Mouse (Mus musculus): ENCODE results near the gene Sdccag8. TPM values are rescaled to one million over a fixed set of nuclear protein-coding genes. Genes with fewer than 3 reads are reported as not detected.
"Not testable (repeated sequence)": the region's sequence is repeated elsewhere in the genome, so short reads cannot be mapped to it uniquely, and the experiment has no call there.

Sdccag8 gene
- total RNA-seq, 2 experiments from 2014 or later, result 8.9 to 12.9 TPM

DNA sequence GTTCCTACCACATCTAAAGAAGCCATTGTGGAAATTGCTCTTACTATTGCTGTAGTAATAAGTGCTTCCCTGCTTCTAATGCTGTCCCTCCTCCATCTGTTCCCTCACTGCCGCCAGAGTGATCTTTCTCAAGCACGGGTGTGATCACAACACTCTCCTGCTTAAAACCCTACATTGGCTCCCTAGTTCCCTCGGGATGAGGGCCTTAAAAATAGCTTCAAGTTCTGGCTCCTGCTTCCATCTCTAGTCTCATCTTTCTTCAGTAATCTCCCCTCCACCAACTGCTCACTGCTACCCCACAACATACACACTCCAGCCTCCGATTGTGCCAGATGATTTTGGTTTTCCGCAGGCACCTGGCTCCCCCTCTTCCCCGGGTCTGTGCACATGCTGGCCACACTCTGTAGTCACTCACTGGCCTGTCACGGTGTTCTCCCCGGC lies 125.5 kb downstream of the Sdccag8 start:
- DNase-seq (ENCODE audit: low spot score in 2 of 2), result no peak

DNA sequence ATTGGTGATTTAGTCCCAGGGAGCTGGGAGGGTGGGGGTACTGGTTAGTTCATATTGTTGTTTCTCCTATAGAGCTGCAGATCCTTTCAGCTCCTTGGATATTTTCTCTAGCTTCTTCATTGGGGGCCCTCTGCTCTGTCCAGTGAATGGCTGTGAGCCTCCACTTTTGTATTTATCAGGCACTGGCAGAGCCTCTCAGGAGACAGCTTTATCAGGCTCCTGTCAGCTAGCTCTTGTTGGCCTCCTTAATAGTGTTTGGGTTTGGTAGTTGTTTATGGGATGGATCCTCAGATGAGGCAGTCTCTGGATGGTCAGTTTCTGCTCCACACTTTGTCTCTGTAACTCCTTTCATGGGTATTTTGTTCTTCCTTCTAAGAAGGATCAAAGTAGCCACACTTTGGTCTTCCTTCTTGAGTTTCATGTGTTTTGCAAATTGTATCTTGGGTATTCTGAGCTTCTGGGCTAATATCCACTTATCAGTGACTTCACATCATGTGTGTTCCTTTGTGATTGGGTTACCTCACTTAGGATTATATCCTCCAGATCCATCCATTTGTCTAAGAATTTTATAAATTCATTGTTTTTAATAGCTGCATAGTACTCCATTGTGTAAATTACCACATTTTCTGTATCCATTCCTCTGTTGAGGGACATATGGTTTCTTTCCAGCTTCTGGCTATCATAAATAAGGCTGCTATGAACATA lies 127.0 kb downstream of the Sdccag8 start:
- not testable (repeated sequence) for DNase-seq (ENCODE audit: low spot score in 2 of 2)

DNA sequence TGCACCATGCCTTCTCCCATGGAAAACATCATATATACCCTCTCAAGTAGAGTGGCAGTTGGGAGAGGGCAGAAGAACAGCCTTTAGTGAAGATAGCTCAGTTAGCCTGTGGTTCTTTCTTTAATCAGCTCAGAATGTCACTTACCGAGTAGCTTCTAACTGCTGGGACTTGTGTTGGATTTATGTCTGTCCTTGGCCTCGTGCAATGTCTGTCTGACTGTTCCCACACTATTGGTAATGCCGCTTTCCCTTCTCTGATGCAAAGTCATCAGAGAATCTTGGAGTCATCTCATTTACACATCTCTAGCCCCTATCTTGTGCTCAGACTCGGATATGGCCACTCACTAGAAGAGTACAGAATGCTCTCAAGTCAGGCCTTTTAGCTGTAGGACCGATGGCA lies 128.7 kb downstream of the Sdccag8 start:
- DNase-seq (ENCODE audit: low spot score in 2 of 2), result no peak

DNA sequence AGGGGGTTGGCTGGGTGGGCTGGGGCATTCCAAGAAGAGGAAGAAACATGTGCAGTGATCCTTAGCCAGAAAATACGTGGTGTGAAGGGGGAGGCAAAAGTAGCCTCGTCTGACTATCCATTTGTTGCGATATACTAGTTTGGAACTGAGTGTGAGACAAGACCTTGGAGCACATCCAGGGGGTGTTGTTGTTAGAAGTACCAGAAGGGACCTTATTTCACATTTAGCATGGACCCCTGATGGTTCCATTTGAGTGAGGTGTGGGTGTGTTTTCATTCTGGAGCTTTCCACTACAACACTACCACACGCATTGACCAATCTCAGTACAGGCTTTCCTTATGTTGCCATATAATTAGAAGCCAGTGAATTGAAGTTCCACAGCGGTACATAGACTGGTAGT lies 129.5 kb downstream of the Sdccag8 start:
- no peak for DNase-seq (ENCODE audit: low spot score in 2 of 2)

DNA sequence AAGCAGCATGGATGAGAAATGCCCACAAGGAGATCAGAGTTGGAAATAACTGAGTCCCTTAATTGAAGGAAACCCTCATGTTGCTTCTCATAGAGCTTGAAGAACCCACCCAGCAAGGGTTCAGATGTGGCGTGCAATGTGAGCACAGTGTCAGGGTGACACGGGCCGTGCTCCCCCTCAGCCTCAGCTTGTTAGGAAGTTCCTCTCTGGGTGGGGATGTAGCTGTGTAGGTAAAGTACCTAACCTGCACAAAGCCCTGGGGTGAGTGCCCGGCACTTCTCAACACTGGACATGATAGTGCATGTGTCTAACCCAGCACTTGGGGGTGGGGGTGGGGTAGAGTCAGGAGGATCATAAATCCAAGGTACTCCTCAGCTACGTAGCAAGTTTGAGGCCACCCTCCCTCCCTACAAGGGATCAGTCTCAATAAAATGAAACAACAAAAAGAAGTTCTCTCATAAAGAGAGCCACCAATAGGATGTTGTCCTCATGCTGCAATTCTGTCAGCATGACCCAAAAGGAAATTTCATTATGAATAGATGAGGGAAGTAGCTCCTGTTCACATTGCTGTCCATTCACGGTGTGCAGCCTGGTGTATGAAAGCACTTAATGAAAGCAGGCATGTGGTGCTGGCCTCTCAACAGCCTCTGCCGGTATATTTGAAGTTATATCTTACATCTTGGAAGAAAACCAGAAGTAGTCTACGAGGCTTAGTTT lies 130.2 kb downstream of the Sdccag8 start:
- no peak for DNase-seq (ENCODE audit: low spot score in 2 of 2)

DNA sequence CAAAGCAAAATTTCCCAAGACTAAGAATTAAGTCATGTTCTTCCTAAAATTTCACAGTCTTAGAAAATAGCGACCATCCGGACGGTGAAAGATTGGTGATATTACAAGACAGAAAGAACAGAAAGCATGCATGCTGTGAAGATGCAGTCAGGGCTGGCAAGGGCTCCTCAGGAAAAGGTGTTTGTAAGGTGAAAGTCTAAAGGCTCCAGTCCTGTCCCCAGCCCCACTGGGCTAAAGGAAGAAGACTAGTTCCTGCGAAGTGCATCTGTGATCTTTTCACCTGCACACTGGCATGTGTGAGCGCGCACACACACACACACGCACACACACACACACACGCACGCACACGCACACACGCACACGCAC lies 130.7 kb downstream of the Sdccag8 start:
- DNase-seq (ENCODE audit: low spot score in 2 of 2), result no peak

DNA sequence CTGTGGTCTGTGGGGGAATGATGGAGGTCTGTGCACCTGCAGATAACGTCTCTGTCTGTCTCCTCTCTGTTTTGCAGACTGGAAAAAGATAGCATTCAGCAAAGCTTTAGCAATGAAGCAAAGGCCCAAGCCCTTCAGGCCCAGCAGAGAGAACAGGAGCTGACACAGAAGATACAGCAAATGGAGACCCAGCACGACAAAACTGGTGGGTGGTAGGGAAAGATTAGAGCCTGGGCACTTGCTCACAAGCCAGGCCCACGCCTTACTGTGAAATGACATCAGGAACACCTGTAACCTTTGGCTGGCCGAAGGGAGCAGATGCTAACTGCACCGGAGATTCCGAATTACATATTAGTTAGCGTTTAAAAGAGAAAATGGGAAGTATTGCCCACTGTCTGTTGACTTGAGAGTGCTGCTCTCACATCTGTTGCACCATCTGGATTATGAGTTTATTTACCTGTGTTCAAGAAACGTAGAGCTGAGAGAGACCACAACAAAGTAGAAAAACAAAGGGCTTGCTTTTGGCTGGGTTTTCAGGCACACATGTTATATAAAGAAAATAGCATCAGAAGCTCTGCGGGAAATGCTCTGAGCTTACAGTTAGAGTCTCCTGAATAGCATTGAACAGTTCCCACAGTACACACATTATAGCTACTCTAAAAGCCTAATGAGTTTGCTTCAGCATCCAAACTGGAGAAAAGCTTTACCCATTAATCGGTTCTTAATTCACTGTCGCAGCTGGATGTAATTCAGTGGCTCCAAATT lies 131.8 kb downstream of the Sdccag8 start:
- no peak for DNase-seq (ENCODE audit: low spot score in 2 of 2)

DNA sequence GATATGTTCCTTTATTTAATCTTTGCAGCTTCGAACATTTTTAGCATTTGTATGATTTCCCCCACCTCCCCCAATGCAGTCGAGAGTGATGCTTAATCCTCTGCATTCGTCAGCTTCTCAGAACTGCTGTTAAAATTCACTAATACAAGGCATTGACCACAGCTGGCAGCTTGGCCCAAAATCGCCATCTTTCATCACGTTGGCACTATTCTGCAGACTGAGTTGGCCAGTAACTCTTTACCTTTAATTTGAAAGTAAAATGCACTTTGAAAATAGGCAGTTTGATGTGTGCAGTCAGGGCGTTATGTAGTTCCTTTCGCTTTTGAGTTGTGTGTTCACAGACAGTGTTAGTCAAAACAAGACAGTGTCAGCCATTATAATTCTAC lies 132.3 kb downstream of the Sdccag8 start:
- DNase-seq (ENCODE audit: low spot score in 2 of 2), result no peak

DNA sequence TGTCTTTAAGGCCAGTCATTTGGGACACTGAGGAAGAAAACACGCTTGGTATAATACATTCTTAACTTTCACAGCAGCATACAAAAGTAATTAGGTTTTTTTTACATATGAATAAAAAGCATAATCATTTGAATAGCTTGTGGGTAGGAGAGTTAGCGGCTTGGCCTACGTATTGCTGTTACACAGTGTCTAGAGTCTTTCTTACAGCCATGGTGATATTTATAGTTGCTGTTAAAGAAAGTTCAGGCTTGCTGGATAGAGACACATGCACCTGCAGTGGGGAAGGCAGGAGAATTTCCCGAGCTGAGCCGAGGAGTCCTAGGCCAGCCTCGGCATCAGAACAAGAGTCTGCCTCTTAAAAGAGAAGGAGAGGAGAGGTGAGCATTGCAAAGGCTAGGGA lies 134.4 kb downstream of the Sdccag8 start:
- no peak for DNase-seq (ENCODE audit: low spot score in 2 of 2)

DNA sequence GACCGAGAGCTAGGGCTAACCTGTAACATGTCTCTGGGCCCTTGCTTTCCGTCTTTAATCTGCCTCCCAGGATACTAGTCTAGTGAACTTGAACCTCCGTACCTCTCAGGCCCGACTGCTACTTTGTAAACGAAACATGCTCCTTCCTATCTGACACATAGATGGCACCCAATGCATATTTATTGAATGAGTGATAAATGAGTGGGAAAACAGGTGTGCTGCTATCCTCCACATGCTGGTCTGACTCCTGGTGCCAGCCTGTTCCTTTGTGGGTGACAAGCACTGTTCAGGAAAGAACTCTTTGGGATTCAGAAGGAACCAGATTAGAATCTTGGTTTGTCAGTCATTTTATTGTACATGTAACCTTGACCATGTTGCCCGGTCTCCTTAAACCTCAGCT lies 134.9 kb downstream of the Sdccag8 start:
- DNase-seq (ENCODE audit: low spot score in 2 of 2), result no peak

DNA sequence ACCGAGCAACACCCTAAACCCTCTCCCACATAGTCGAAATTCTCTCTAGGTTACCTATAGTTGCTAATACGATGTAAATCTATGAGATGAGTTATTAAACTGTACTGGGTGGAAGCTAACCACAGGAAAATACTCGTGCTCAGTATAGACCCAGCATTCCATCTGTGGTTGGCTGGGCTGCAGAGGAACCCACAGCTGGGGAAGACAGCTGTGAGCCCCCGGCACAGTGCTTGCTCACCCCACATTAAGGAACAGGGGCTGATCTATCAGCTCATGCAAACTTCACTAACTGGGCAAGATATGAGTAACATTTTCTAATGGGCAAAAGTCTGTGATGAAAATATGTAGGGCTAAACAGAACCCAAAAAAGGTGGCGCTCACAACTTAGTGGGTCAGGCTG lies 135.6 kb downstream of the Sdccag8 start:
- DNase-seq (ENCODE audit: low spot score in 2 of 2), result no peak

DNA sequence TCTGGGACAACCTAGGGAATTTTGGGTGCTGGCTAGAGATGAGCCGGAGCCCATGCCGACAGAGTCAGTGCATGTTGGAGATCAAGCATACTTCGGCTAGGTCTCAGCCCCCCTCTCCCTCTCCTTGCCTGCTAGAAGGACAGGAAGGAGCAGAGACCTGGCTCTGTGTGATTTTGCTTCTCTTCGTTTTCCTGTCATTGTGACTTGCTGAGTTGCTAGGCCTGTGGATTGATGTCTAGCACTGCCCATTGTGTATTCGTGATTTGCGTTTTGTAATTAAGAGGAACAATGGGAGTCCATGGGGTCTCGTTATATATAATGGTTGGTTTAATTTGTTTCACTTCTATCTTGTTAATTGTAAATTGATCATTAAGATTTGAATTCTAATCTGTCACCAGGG lies 137.4 kb downstream of the Sdccag8 start:
- no peak for DNase-seq (ENCODE audit: low spot score in 2 of 2)

DNA sequence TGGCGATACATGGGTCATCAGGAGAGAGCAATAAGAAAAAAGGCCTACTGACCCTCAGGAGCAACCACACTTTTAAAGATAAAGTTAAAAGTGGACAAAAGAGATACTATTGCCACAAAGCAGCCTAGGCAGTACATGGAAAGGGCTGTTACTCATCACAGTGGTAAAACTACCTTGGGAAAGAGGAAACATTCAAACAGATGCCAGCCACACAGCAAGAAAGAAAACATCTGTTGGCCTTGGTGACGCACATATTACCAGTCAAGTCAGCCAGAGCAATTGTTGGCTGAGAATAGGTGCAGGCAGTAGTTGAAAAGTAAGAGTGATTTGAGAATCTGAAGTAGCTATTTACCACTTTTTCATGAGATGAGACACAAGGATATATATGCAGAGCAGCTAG lies 143.9 kb downstream of the Sdccag8 start:
- DNase-seq (ENCODE audit: low spot score in 2 of 2), result no peak

DNA sequence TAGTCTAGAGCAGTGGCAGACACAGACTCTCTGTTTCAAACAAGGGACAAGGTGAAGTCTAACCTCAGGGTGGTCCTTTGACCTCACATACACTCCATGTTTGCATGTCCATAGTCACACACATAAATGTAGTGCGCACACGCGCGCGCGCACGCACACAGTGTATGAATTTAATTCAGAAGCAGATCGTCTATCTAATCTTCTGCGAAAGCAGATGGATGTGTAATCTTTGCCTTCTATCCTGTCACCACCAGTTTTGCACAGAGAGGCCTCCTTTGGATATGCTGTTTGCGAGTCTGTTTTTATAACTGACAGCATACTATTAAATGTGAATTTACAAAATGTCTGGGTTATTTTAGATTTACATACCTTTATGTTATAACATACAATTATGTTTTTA lies 147.3 kb downstream of the Sdccag8 start:
- DNase-seq (ENCODE audit: low spot score in 2 of 2), result no peak

DNA sequence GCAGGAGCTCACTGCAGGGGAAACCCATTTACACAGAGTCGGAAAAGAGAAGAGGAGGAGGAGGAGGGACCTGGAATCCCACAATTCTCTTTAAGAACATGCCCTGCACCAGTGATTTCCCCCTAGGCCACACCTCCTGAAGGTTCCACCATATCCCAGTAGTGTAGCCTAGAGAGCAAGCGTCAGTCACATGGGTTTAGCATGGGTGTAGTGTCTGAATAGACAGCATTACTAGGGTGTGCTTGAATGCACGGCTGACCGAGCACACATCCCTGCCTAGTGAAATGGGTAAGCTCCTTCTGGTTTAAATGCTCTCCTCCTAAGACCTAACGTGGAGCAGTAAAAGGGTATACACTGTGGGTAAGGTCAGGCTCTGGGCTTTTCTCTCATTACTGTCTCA lies 148.4 kb downstream of the Sdccag8 start:
- no peak for DNase-seq (ENCODE audit: low spot score in 2 of 2)

DNA sequence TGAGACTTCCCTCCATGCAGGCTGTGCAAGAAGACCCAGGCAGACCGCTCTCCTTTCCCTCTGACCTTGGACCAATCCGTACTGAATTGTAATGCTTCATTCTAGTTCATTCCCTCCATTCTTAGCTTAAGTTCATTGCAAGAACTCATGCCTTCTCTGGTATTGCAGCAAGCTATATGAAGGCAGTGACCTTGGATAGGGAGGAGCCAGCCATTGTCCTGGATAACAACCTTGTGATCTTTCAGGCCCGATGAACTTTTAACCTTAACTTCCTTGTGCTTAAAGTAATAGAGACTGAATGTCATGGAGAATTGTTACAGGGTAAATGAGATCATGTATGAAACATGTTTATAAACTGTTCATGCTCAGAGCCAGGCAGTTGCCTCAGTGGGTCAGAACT lies 152.8 kb downstream of the Sdccag8 start:
- DNase-seq (ENCODE audit: low spot score in 2 of 2), result no peak

DNA sequence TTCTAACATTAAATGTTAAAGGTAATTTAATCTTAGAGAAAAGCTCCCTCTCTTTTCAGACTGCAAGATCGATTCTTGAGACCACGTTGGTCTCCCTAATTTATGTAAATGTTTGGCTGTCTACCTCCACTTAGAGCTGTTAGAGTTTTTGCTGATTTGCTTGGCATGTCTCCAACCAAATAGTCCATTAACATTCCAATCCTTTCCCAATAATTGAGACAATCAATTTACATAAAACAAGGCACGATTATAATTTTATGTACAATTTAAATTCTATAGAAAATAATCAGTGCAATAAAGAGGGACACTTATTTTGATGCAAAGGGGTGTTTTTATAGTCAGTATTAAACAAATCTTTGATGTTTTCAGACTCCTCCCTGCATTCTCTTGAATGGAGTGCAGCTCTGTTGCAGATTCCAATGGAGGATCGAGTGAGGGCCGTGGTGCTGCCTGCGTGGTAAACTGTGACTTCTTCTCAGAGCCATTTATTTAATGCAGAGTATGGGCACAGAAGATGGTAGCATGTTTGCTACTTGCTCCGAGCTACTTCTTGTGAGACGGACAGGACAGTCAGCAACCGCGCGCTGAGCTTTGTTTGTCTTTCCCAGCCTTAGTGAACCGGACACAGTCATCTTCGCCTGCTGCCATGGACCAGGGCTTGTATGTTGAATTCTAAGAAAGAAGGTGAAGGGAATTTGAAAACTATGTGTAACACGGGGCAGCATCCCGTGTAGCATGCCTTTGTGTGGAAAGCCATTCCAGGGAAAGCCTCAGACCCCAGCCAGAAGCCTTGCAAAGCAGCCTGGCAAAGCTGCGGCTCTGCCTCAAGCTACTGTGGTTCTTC lies 156.4 kb downstream of the Sdccag8 start:
- no peak for DNase-seq (ENCODE audit: low spot score in 2 of 2)

DNA sequence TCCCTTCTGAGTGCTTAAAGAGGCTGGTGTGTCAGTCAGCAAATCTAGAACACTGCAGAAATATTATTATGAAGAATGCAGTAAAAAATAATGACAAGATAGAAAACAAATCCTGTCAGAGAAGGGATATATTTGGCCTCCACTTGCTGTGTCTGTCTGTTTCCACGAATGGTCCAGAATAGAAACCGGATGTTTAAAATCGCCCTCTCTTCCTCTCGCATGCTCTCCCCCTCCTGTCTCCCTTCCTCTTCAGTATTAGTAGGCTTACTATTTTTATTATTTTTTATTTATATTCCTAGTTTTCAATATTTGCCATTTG lies 157.0 kb downstream of the Sdccag8 start:
- DNase-seq (ENCODE audit: low spot score in 2 of 2), result no peak

DNA sequence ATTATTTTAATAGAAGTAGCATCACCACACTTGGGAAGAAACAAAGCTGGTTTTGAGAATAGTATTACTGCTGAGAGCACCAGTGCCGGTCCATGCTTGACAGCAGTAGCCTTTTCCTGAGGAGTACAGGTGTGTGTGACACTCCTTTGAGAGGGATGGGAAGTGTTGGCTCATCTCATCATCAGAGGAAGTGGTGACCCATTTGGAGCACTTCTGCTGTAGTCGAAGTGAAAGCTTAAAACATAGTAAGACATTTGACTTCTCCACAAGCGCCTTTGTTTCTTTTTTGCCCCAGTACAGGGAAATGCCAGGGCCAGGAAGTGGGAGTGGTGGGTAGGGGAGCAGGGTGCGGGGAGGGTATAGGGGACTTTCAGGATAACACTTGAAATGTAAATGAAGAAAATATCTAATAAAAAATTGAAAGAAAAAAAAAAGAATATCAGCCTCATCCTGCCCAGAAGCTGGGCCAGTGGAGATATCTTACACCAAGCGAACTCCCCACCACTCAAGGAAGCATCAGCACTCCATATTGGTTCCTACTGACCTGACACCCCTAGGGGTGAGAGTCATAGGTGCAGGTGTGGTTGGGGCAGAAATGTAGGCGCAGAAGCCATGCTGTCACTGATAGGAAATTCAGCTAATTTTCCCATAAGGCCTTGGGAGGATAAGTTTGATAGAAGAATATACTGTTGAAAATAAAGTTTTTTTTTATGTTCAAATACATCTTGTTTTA lies 159.1 kb downstream of the Sdccag8 start:
- DNase-seq (ENCODE audit: low spot score in 2 of 2), result no peak

DNA sequence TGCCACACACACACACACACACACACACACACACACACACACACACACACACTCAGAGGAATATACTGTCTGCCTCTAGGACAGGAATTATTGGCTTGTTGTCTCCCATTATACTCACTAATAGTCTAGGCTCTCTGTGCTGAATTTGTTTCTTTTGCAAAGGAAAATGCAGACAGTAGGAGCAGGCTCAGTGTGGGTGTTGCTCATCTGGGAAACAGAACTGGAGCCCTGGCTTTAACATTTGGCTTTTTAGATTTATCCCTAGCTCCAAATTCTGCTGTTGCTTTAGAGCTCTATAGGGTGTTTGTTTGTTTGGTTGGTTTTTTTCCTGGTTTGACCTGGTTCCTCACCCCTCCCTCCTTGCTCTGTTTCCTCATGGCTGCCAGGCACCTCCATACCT lies 164.8 kb downstream of the Sdccag8 start:
- no peak for DNase-seq (ENCODE audit: low spot score in 2 of 2)

DNA sequence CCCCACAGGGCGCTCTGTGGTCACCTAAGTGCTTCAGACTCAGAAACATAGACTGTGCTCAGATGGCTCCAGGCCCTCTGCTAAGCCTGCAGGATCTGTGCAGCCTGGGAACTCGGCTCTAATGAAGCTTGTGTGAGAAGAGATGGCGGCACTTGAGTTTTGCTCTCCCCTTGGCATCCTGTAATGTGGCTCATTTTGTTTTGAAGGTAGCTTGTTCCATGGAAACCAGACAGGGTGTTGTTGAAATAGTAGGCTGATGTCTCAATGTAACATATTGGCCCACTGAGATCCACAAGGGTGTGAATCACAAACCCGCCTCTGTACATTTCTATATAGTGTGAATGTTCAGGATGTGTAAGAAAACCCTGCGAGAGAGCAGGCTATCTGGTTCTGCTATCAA lies 165.7 kb downstream of the Sdccag8 start:
- DNase-seq (ENCODE audit: low spot score in 2 of 2), result no peak

Data from adrenal gland, postnatal 4 days (tissue).